Mouse (Mus musculus): Measurements from ENCODE around the gene Smad3.

Gene Smad3

GRCm38 (mm10) chr9:63771676-63772075 is 13.9 kb upstream of the Smad3 start:
- DNase-seq = no peak

- no peak for DNase-seq
Measured at GRCm38 (mm10) chr9:63761367-63762094, 3.7 kb upstream of the Smad3 start.

- no peak for DNase-seq
Measured at GRCm38 (mm10) chr9:63760783-63761182, 3.0 kb upstream of the Smad3 start.

- peak; percentile 66 for DNase-seq
Measured at GRCm38 (mm10) chr9:63759973-63760722, 2.4 kb upstream of the Smad3 start.

GRCm38 (mm10) chr9:63758641-63759391 is 1.0 kb upstream of the Smad3 start:
- peak; percentile 65 for DNase-seq

GRCm38 (mm10) chr9:63757462-63757772 is 377 bp downstream of the Smad3 start:
- DNase-seq = no peak

GRCm38 (mm10) chr9:63756581-63757461 is 973 bp downstream of the Smad3 start:
- DNase-seq = peak; percentile 68

GRCm38 (mm10) chr9:63755671-63756543 is 1.9 kb downstream of the Smad3 start:
- no peak for DNase-seq

- DNase-seq = no peak
Measured at GRCm38 (mm10) chr9:63754556-63755510, 3.0 kb downstream of the Smad3 start.

- no peak for DNase-seq
Measured at GRCm38 (mm10) chr9:63754039-63754438, 3.8 kb downstream of the Smad3 start.

GRCm38 (mm10) chr9:63753359-63753758 is 4.4 kb downstream of the Smad3 start:
- DNase-seq = no peak

GRCm38 (mm10) chr9:63752576-63752975 is 5.2 kb downstream of the Smad3 start:
- no peak for DNase-seq

- no peak for DNase-seq
Measured at GRCm38 (mm10) chr9:63751325-63751724, 6.5 kb downstream of the Smad3 start.

GRCm38 (mm10) chr9:63750360-63750974 is 7.3 kb downstream of the Smad3 start:
- no peak for DNase-seq

GRCm38 (mm10) chr9:63749296-63749915 is 8.4 kb downstream of the Smad3 start:
- no peak for DNase-seq

- DNase-seq = no peak
Measured at GRCm38 (mm10) chr9:63747645-63748295, 10.0 kb downstream of the Smad3 start.

GRCm38 (mm10) chr9:63746980-63747379 is 10.8 kb downstream of the Smad3 start:
- DNase-seq = no peak

- DNase-seq = peak; percentile 57
Measured at GRCm38 (mm10) chr9:63745821-63746632, 11.8 kb downstream of the Smad3 start.

Measured in kidney, postnatal 10 days (tissue).